Mouse (Mus musculus): Measurements from ENCODE around the gene Pou6f1. TPM values are rescaled to one million over a fixed set of nuclear protein-coding genes. Genes with fewer than 3 reads are reported as not detected.
"Not testable (repeated sequence)": the region's sequence is repeated elsewhere in the genome, so short reads cannot be mapped to it uniquely, and the experiment has no call there.

Gene Pou6f1
- total and polyA plus RNA-seq, 2 experiments = 1.9 to 5.5 TPM

DNA sequence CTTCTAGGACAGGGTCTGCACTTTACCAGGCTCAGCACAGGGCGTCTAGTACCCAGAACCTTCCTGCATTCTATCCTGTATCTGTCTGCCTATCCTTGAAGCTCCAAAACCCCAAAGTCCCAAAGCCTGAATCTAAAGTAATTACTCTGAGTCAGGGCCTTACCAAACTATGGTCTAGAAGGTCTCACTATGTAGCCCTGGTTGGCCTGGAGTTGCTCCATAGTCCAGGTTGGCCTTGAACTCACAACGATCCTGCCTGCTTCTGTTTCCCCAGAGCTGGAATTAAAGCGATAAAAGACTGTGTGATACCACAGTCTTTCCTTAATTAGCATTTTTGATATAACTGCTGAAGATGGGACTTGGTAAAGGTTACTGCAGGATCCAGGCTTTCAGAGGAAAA, 24.7 kb upstream of the Pou6f1 start:
- no peaks in the 10 kb centered on the region for H3K27me3 ChIP-seq (ENCODE audit: control insufficient read depth, insufficient read depth, low read length)
- H3K79me2 ChIP-seq (ENCODE audit: control insufficient read depth, insufficient read depth, low read length) = no peaks in the 10 kb centered on the region
- DNase-seq (ENCODE audit: extremely low read depth, low read depth, low spot score) = no peak
- H3K4me1 ChIP-seq (ENCODE audit: control insufficient read depth, insufficient read depth, low read length) = peaks cover 17% of the 10 kb centered on the region
- peaks cover 15% of the 10 kb centered on the region for H3K36me3 ChIP-seq (ENCODE audit: control insufficient read depth, insufficient read depth, low read length)
- no peak overlapping the region for H3K9ac ChIP-seq (ENCODE audit: low read depth, low read length)
- no peak for TF ChIP-seq CTCF (IDR thresholded peaks at IDR 0.05; ENCODE audit: low read depth, low read length)
- no peak for TF ChIP-seq POLR2A (IDR thresholded peaks at IDR 0.05; ENCODE audit: extremely low read depth, insufficient read depth, low read length)
- 41% methylated on average over 3 of the region's 3 CpGs for WGBS
- no peak overlapping the region for H3K4me3 ChIP-seq (ENCODE audit: insufficient read depth, low read depth, low read length)
- no peak overlapping the region for H3K27ac ChIP-seq (replicated peaks; ENCODE audit: insufficient read depth, low read depth, low read length)

DNA sequence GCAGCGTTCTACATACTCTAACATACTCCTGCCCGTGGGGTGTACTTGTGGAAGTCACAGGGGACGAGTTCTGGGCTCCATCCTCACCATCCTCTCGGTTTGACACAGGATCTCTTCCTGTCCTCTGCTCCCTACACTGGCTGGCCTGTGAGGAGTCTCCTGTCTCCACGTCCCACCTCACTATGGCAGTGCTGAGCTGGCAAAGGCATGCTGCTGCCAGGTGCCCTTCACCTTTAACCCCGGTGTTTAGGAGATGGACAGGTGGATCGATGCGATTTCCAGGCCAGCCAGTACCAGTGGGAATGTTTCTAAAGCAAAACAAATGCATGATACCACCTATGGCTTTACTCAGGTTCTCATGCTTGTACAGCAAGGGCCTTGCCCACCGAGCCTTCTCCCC, 24.0 kb upstream of the Pou6f1 start:
- peaks cover 12% of the 10 kb centered on the region for H3K4me1 ChIP-seq (ENCODE audit: control insufficient read depth, insufficient read depth, low read length)
- H3K27ac ChIP-seq (replicated peaks; ENCODE audit: insufficient read depth, low read depth, low read length) = no peak overlapping the region
- TF ChIP-seq CTCF (IDR thresholded peaks at IDR 0.05; ENCODE audit: low read depth, low read length) (peak; percentile 29; the same call in 1 of the 2 replicates), POLR2A (IDR thresholded peaks at IDR 0.05; ENCODE audit: extremely low read depth, insufficient read depth, low read length) (no peak)
- no peak overlapping the region for H3K9ac ChIP-seq (ENCODE audit: low read depth, low read length)
- H3K79me2 ChIP-seq (ENCODE audit: control insufficient read depth, insufficient read depth, low read length) = no peaks in the 10 kb centered on the region
- WGBS = 38% methylated on average over 9 of the region's 9 CpGs
- no peak overlapping the region for H3K4me3 ChIP-seq (ENCODE audit: insufficient read depth, low read depth, low read length)
- peak; percentile 85 for DNase-seq (ENCODE audit: extremely low read depth, low read depth, low spot score)
- H3K36me3 ChIP-seq (ENCODE audit: control insufficient read depth, insufficient read depth, low read length) = peaks cover 22% of the 10 kb centered on the region
- no peaks in the 10 kb centered on the region for H3K27me3 ChIP-seq (ENCODE audit: control insufficient read depth, insufficient read depth, low read length)

GRCm38 (mm10) chr15:100622164-100622563, 22.4 kb upstream of the Pou6f1 start:
- Histone ChIP-seq H3K36me3 (ENCODE audit: control insufficient read depth, insufficient read depth, low read length) (peaks cover 34% of the 10 kb centered on the region), H3K27ac (replicated peaks; ENCODE audit: insufficient read depth, low read depth, low read length) (peak overlapping the region; percentile 65), H3K27me3 (ENCODE audit: control insufficient read depth, insufficient read depth, low read length) (no peaks in the 10 kb centered on the region), H3K4me3 (ENCODE audit: insufficient read depth, low read depth, low read length) (no peak overlapping the region), H3K79me2 (ENCODE audit: control insufficient read depth, insufficient read depth, low read length) (no peaks in the 10 kb centered on the region; the same call in 1 of the 2 replicates), H3K4me1 (ENCODE audit: control insufficient read depth, insufficient read depth, low read length) (peaks cover 14% of the 10 kb centered on the region), H3K9ac (ENCODE audit: low read depth, low read length) (no peak overlapping the region)
- TF ChIP-seq CTCF (IDR thresholded peaks at IDR 0.05; ENCODE audit: low read depth, low read length) (no peak), POLR2A (IDR thresholded peaks at IDR 0.05; ENCODE audit: extremely low read depth, insufficient read depth, low read length) (no peak)
- no peak for DNase-seq (ENCODE audit: extremely low read depth, low read depth, low spot score)
- 77% methylated on average over 7 of the region's 7 CpGs for WGBS

- not testable (repeated sequence) for H3K79me2 ChIP-seq (ENCODE audit: control insufficient read depth, insufficient read depth, low read length); H3K4me3 ChIP-seq (ENCODE audit: insufficient read depth, low read depth, low read length); DNase-seq (ENCODE audit: extremely low read depth, low read depth, low spot score); H3K9ac ChIP-seq (ENCODE audit: low read depth, low read length); H3K27me3 ChIP-seq (ENCODE audit: control insufficient read depth, insufficient read depth, low read length)
- WGBS = 58% methylated on average over 9 of the region's 9 CpGs
- Histone ChIP-seq H3K36me3 (ENCODE audit: control insufficient read depth, insufficient read depth, low read length) (peaks cover 34% of the 10 kb centered on the region), H3K27ac (replicated peaks; ENCODE audit: insufficient read depth, low read depth, low read length) (peak overlapping the region; percentile 49), H3K4me1 (ENCODE audit: control insufficient read depth, insufficient read depth, low read length) (peaks cover 17% of the 10 kb centered on the region)
These were observed 21.9 kb upstream of the Pou6f1 start for GRCm38 (mm10) chr15:100621671-100622070.

DNA sequence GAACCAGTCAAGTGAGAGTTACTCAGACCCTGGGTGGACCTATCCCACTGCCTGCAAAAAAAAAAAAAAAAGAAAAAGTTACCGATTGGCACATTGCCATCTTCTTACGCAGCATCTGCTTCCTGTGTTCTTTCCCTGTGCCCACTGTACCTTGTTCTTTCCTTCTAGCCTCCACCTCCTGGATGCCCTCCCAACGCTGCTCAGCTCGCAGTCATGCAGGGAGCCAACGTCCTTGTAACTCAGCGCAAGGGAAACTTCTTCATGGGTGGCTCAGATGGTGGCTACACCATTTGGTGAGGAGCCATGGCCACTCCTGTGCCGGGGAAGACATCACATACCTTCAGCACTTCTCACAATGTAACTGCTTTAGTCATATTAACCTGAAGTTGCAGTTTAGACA, 19.4 kb upstream of the Pou6f1 start:
- H3K4me3 ChIP-seq (ENCODE audit: insufficient read depth, low read depth, low read length) = no peak overlapping the region
- H3K27ac ChIP-seq (replicated peaks; ENCODE audit: insufficient read depth, low read depth, low read length) = no peak overlapping the region
- TF ChIP-seq POLR2A (IDR thresholded peaks at IDR 0.05; ENCODE audit: extremely low read depth, insufficient read depth, low read length) = no peak
- no peak for TF ChIP-seq CTCF (IDR thresholded peaks at IDR 0.05; ENCODE audit: low read depth, low read length)
- peaks cover 9% of the 10 kb centered on the region for H3K79me2 ChIP-seq (ENCODE audit: control insufficient read depth, insufficient read depth, low read length)
- peaks cover 34% of the 10 kb centered on the region for H3K36me3 ChIP-seq (ENCODE audit: control insufficient read depth, insufficient read depth, low read length)
- H3K4me1 ChIP-seq (ENCODE audit: control insufficient read depth, insufficient read depth, low read length) = peaks cover 13% of the 10 kb centered on the region
- H3K9ac ChIP-seq (ENCODE audit: low read depth, low read length) = no peak overlapping the region
- WGBS = 59% methylated on average over 7 of the region's 7 CpGs
- H3K27me3 ChIP-seq (ENCODE audit: control insufficient read depth, insufficient read depth, low read length) = no peaks in the 10 kb centered on the region
- DNase-seq (ENCODE audit: extremely low read depth, low read depth, low spot score) = no peak

DNA sequence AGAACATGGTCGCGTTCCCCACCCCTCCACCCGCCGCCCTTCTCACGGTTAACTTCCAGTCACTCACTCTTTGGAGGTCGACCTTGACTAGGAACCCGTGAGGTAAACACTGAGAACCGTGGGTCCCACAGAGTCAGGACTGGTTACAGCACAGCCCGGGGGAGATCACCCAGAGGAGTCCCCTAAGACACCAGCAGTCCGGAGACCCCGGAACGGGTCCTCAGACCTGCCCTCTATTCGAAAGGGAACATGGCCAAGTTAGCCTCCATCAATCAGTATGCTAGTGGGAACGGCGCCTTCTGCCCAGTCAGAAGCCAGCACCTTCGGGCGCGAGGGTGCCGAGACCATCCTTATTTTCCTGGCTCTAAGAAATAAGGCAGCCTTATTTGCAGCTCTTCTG, 16.4 kb upstream of the Pou6f1 start:
- WGBS = under 1% methylated on average over 19 of the region's 19 CpGs

More for the DNA sequence above, 16.4 kb upstream of the Pou6f1 start:
- Histone ChIP-seq H3K27me3 (ENCODE audit: control insufficient read depth, insufficient read depth, low read length) (no peaks in the 10 kb centered on the region), H3K27ac (replicated peaks; ENCODE audit: insufficient read depth, low read depth, low read length) (peak overlapping the region; percentile 63), H3K36me3 (ENCODE audit: control insufficient read depth, insufficient read depth, low read length) (peaks cover 34% of the 10 kb centered on the region), H3K4me3 (ENCODE audit: insufficient read depth, low read depth, low read length) (peak overlapping the region; percentile 76), H3K79me2 (ENCODE audit: control insufficient read depth, insufficient read depth, low read length) (peaks cover 9% of the 10 kb centered on the region), H3K4me1 (ENCODE audit: control insufficient read depth, insufficient read depth, low read length) (peaks cover 16% of the 10 kb centered on the region), H3K9ac (ENCODE audit: low read depth, low read length) (peak overlapping the region; percentile 88)
- TF ChIP-seq CTCF (IDR thresholded peaks at IDR 0.05; ENCODE audit: low read depth, low read length) = no peak
- TF ChIP-seq POLR2A (IDR thresholded peaks at IDR 0.05; ENCODE audit: extremely low read depth, insufficient read depth, low read length) = no peak
- DNase-seq (ENCODE audit: extremely low read depth, low read depth, low spot score) = no peak
